Mouse (Mus musculus) 3134 (cell line): ENCODE results near the gene Slc17a2.

ENCODE experiments used
- DNase-seq: peaks from one replicate; pipeline ENCODE4 v3.0.0-alpha.2; 2011; ENCODE audit warnings: low spot score; ENCODE audit not compliant: insufficient read length; ENCODE audit errors: extremely low read depth

Slc17a2 gene

DNA sequence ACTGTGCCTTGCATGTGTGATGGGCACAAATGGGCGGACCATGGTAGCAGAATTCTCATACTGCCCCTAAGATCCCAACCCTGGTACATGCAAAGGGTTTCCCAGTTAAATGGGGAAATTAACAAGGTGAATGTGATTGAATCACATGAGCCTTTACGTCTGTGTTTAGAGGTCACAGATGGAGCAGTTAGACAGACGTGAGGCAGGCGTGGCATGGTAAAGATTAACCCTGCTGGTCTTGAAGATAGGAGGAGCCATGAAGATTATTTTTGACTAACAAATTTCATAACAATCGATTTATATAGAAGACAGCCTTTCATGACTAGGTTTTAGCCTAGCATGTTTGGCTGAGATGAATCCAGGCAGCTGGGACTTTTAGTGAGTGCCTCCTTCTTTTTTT lies 66.3 kb downstream of the Slc17a2 start:
- no peak for DNase-seq
